Mouse (Mus musculus): ENCODE measurements around the gene Zc3h10. TPM values are rescaled to one million over a fixed set of nuclear protein-coding genes. Genes with fewer than 3 reads are reported as not detected.
"Not testable (repeated sequence)": the region's sequence is repeated elsewhere in the genome, so short reads cannot be mapped to it uniquely, and the experiment has no call there.

Gene Zc3h10
- total RNA-seq, 2 experiments from 2014 or later = 14.2 to 15.0 TPM

DNA sequence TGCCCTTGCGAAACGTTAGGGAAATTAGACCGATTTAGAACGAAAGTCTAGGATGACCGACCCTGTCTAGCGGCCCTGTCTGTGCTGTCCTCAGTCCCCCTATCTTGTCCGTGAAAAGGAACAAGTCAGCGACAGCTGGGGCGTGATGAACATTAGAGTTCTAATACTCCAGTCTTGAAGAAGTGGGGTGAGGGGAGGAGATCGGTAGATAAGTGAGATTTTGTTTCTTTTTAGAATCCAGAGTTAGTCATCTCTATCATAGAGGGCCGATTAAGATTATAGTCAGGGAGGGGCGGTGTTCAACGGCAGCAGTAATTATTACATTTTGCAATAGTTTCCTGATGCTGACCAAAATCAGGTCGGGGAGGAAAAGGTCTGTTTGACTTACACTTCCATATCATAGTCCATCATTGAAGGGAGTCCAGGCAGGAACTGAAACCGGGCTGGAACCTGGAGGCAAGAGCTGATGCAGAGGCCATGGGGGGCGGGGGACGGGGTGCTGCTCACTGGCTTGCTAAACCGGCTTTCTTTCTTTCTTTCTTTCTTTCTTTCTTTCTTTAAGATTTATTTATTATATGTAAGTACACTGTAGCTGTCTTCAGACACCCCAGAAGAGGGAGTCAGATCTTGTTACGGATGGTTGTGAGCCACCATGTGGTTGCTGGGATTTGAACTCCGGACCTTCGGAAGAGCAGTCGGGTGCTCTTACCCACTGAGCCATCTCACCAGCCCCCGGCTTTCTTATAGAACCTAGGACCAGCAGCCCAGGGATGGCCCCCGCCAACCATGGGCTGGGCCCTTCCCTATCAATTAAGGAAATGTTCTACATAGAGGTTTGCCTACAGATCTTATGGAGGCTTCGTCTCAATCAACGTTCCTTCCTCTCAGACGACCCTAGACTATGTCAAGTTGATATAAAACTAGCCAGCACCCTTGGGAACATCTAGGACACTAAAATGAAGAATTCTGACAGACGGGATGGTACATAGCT is 20.9 kb downstream of the Zc3h10 start:
- intact Hi-C loops (cut with DNase I) = no loop called here
- DNase-seq (ENCODE audit: low spot score in 2 of 2) = no peak

- intact Hi-C loops (cut with DNase I) = no loop called here
- peak; percentile 86 to 87 for DNase-seq (ENCODE audit: low spot score in 2 of 2)
These were observed 21.8 kb downstream of the Zc3h10 start, which contains the start of gene Esyt1 for GRCm38 (mm10) chr10:128525671-128526308. Esyt1 (minus strand) TSS chr10:128525871.

- intact Hi-C loops (cut with DNase I) = no loop called here
- DNase-seq (ENCODE audit: low spot score in 2 of 2) = peak; percentile 52 to 66
These were observed 22.6 kb downstream of the Zc3h10 start for GRCm38 (mm10) chr10:128524732-128525662.

DNA sequence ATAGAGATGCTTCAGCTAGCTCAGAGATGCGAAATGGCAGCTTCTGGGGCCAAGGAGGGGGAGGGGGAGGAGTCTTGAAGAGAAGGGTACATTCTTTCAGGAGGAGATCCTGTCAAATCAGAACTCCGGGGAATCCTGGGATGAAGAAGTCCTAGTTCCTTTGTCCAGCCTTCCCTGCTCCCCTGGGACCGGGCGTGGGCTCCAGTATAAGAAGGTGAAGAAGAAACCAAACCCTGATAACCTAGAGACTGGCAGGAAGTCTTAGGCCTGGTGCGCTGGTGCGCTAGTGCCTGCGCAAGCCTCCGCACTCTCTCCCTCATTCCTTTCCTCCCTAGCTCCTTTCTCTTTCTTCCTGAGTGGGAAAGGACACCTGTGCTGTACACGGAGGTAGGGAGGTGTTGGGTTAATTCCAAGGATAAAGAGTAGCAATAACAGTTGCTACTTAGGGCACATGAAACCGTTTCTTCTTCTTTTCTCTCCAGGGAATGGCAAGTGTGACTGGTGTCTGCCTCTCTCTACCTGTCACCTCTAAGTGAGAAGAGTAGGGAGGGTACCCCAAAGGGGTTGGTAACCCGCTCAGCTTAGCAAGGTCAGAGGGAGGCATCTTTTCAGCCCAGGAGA is 23.4 kb downstream of the Zc3h10 start:
- intact Hi-C loops (cut with DNase I) = no loop called here
- DNase-seq (ENCODE audit: low spot score in 2 of 2) = no peak

DNA sequence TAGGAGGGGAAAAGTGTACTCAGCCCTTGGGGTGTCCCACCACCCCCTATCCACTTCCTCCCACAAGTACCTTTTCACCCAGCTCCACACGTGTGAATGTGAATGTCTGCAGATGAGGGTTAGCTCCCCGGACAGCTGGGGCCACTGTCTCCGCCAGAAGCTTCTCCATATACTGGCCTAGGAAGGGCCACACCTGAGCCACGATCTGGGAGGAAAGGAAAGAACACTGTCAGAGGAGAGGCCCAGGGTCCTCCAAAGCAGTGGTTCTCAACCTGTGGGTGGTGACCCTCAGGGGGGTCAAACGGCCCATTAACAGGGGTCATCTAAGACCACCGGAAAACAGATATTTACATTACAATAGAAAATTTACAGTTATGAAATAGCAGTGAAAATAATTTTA is 25.2 kb downstream of the Zc3h10 start:
- intact Hi-C loops (cut with DNase I) = no loop called here
- DNase-seq (ENCODE audit: low spot score in 2 of 2) = no peak

GRCm38 (mm10) chr10:128520591-128520990 is 27.0 kb downstream of the Zc3h10 start:
- intact Hi-C loops (cut with DNase I) = no loop called here

GRCm38 (mm10) chr10:128518833-128519232 is 28.7 kb downstream of the Zc3h10 start:
- intact Hi-C loops (cut with DNase I) = no loop called here
- peak in 1 of 2 experiments; percentile 31 for DNase-seq (ENCODE audit: low spot score in 2 of 2)

More at GRCm38 (mm10) chr10:128520591-128520990, 27.0 kb downstream of the Zc3h10 start:
- DNase-seq (ENCODE audit: low spot score in 2 of 2) = no peak

DNA sequence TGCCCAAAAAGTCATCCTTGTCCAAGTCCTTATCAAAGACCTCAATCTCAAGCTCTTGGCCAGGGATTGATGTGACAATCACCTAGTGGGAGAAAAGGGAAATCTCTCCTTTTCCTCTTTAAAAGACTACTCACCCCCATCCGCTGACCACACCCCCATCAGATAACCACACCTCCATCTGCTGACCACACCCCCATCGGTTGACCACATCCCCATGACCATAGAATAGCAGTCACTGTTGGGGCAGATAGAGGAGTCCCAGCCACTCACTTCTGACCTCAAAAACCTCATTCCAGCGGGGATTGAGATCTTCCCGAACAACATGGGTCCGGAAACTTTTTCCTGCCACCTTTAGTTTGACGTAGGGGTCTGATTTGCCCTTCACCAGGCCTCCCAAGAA is 30.9 kb downstream of the Zc3h10 start:
- DNase-seq (ENCODE audit: low spot score in 2 of 2) = no peak
- intact Hi-C loops (cut with DNase I) = no loop called here

DNA sequence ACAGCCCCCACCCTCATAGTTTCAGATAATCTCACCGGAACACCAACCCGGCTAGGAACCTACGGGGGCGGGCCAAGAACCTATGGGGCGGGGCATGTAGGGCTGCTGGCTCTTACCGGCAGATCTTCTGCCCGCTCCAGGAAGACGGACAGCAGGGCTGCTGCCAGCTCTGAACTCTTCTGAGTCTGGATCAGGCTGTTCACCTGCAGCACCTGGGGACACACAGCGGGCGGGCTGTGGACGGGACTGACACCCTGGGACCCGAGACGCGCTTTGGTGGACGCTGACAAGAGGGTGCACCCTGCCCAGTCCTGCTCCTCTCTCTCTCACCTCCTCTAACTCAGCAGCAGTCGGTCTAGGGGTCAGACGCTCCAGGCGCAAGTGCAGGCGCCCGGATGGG is 31.5 kb downstream of the Zc3h10 start:
- no peak for DNase-seq (ENCODE audit: low spot score in 2 of 2)
- intact Hi-C loops (cut with DNase I) = no loop called here

- DNase-seq (ENCODE audit: low spot score in 2 of 2) = no peak
- intact Hi-C loops (cut with DNase I) = no loop called here
These were observed 32.5 kb downstream of the Zc3h10 start for GRCm38 (mm10) chr10:128515044-128515443.

- DNase-seq (ENCODE audit: low spot score in 2 of 2) = no peak
- intact Hi-C loops (cut with DNase I) = no loop called here
These were observed 35.8 kb downstream of the Zc3h10 start for GRCm38 (mm10) chr10:128511761-128512160.

DNA sequence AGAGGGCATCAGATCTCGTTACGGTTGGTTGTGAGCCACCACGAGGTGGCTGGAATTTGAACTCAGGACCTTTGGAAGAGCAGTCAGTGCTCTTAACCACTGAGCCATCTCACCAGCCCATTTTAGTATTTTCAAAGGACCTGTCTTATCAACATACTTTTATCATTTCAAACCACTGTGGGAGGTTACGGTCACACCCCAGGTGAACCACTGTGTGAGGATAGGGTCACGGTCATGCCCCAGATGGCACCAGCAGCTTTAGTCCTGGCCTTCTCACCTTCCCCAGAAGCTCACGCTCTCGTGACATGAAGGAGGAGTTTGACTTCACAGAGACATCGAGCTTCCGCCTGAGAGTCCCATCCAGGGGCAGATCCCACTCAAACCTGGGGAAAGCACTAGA is 36.4 kb downstream of the Zc3h10 start:
- DNase-seq (ENCODE audit: low spot score in 2 of 2) = no peak
- intact Hi-C loops (cut with DNase I) = no loop called here

- intact Hi-C loops (cut with DNase I) = no loop called here
- no peak for DNase-seq (ENCODE audit: low spot score in 2 of 2)
These were observed 37.3 kb downstream of the Zc3h10 start for GRCm38 (mm10) chr10:128510301-128510700.

GRCm38 (mm10) chr10:128509831-128510230 is 37.7 kb downstream of the Zc3h10 start:
- no peak for DNase-seq (ENCODE audit: low spot score in 2 of 2)
- intact Hi-C loops (cut with DNase I) = no loop called here

DNA sequence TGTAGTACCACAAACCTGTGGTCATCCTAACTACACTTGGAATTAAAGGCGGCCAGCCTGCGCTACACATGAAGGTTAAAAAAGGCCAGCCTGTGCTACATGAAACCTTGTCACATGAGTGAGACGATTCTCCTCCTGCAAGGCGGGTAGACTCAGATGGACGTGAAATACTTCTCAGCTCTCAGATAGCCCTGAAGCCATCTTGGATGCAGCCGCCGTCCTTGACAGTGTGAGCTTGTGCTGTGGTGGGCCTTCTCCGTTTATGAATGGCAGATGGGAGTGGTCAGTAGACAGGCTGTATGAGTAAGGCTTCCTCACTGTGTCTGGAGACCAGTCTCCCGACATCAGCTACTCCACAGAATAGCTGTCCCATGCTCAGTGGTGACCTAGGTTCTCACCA is 38.4 kb downstream of the Zc3h10 start:
- DNase-seq (ENCODE audit: low spot score in 2 of 2) = no peak
- intact Hi-C loops (cut with DNase I) = no loop called here

DNA sequence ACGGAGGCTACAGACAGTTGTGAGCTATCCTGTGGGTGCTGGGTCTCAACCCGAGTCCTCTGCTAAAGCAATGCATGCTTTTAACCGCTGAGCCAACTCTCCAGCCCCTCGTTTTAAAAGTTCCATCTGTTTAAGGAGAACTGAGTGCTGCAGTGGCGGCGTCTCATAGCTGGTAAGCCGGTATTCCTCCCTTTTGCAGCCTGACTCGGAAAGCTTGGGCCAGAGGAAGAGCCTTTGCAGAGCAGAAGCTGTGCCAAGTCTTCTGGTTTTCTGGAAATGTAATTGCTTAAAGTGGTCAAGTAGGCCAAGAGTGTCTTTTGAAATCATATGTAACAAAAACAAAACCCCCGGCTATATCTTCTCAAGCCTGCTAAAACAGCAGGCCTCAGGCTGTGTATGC is 39.3 kb downstream of the Zc3h10 start:
- intact Hi-C loops (cut with DNase I) = no loop called here
- DNase-seq (ENCODE audit: low spot score in 2 of 2) = no peak

DNA sequence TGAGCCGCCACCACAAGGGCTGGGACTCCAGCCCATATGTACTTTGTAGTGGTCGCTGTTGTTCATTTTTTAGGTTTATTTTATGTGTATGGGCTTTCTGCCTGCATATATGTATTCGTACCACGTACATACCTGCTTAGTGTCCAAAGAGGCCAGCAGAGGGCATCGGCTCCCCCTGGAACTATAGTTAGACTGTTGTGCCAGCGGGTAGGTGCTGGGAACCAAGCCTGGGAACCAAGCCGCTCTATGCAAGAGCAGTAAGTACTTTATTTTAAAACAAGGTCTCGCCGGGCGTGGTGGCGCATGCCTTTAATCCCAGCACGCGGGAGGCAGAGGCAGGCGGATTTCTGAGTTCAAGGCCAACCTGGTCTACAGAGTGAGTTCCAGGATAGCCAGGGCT is 41.6 kb downstream of the Zc3h10 start:
- intact Hi-C loops (cut with DNase I) = no loop called here
- DNase-seq (ENCODE audit: low spot score in 2 of 2) = no peak

GRCm38 (mm10) chr10:128505371-128505667 is 42.3 kb downstream of the Zc3h10 start:
- intact Hi-C loops (cut with DNase I); DNase-seq (ENCODE audit: low spot score in 2 of 2): not testable (repeated sequence)

GRCm38 (mm10) chr10:128504641-128505370 is 42.8 kb downstream of the Zc3h10 start:
- no peak for DNase-seq (ENCODE audit: low spot score in 2 of 2)
- intact Hi-C loops (cut with DNase I) = no loop called here
